In genomic region chr1:127541931-127542330, GRCm38 (mm10) we compare ENCODE assay signal across 14 mouse cellular contexts.
DNase-seq lines count a peak whose midpoint lies in the region.
"Had no signal": no experiment of that assay in that cellular context is flagged by ENCODE, and none has a peak within 500 bp of the region (broad histone marks: within the 10 kb centered on the region; RNA-seq: fewer than 3 reads in every experiment).

No protein-coding gene starts in this region.

- DNase-seq in layer of hippocampus, adult 18-20 months (ENCODE audit: low spot score in 2 of 2) = peak; percentile 9 to 51
- no peak for DNase-seq in layer of hippocampus, postnatal 25 days (ENCODE audit: extremely low spot score in 1 of 2, low spot score in 1 of 2)
- DNase-seq in cerebellum, adult 11 months = peak; percentile 90
- peak; percentile 94 for DNase-seq in cerebellum, adult 9-10 months
- DNase-seq in right cerebral cortex, postnatal 14 days = peak; percentile 17
- DNase-seq in thymus, postnatal 14 days = no peak
- no peak for DNase-seq in testis, postnatal 10 days (ENCODE audit: low spot score)
- DNase-seq: adrenal gland, postnatal 36 days; heart, adult 2 months; kidney, adult 9 months; kidney, postnatal 36 days; liver; lung, adult 18-20 months; thymus, postnatal 4 days had no signal

Comparison
In these comparisons a context has a peak if more than half of its experiments do, and no peak if none do; other contexts are left out.
1. DNase-seq: peak in layer of hippocampus, adult 18-20 months (2 of 2), cerebellum, adult 11 months (single experiment), cerebellum, adult 9-10 months (single experiment) and right cerebral cortex, postnatal 14 days (single experiment); none in layer of hippocampus, postnatal 25 days (0 of 2), thymus, postnatal 14 days (single experiment) and testis, postnatal 10 days (single experiment).